Mouse (Mus musculus): ENCODE results near the gene Ptprm.

The Ptprm gene

DNA sequence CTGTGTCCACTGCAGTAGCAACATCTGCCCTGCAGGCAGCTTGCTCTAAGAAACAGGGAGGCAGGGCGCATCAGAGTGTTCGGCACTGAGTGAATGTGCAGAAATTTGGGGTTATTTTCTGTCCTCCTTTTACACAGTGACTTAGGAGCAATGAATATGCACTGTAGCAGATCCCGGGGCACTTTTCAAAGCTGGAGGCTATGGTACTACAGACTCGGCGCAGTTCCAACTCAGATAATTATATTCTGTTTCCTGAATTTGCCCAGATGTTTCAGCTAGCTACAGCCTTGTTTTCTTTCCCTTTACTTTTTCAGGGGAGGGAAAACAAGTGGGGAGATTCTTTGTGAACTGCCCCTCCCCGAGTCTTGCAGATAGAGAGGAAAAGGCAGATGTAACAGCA, 281.1 kb downstream of the Ptprm start:
- no peak for DNase-seq (ENCODE audit: low spot score in 2 of 2)

DNA sequence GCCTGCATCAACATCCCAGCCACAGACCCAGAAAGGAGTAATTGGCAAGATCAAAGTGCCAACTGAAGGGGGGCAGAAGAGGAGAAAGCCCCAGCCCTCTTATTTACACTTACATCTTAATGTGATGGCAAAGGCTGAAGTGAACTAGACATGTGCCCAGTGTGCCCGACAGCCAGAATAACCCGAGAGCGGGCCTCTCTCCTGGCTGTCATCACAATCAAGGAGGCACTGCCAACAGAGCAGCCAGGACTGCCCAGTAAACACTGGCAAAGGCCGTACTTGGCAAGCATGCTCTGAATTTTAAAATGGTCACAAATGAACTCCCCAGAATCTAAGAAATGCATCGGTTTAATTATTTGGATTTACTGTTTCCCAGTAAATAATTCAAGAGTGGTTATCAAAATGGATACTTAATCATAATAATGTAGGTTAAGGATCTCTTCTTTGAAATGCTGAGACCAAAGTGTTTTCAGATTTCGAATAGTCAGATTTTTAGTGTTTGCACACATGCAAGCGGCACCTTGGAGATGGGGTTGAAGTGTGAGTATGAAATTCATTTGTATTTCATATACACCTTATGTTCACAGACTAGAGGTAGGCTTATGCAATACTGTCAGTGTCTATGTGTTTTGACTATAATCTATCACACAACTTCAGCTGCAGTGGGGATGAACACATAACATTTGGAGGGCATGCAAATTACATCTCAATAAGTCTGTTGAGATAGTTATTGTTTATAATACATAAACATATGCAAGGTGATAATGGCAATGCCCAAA, 282.8 kb downstream of the Ptprm start:
- DNase-seq (ENCODE audit: low spot score in 2 of 2): peak in 1 of 2 experiments; percentile 37

DNA sequence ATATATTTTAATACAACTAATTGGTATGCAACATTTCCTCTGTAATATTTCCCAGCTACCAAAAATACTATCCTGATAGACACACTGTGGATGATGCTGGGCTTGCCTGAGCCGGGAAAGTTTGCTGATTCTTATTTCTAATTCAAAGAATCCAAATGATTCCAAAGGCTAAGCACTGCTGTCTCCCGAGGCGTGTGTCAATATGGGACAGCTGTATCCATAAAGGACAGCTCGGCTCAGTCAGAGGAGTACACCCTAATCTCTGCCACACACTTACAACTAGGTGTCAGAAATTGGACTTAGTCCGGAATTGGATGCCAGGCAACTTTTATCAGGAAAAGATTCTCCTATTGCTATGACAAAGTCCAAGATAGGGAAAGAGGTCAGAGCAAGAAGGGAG, 290.6 kb downstream of the Ptprm start:
- no peak for DNase-seq (ENCODE audit: low spot score in 2 of 2)

DNA sequence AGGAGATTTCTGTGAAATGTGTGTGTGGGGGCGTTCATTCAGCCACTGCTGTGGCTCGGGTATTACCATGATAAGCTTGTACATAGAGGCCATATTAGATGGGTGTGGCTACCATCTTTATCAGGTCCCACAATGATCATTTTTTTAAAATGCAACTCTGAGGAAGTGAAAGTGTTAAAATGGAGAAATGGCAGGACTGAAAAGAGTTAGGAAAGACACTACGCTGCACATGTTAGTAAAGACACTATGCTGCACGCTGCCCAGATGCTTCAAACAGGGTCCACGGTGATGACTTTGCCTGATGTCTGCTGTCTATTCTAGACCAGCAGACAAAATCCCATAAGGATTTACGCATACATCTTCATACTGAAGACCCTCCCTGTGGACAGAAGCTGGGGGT, 298.6 kb downstream of the Ptprm start:
- no peak for DNase-seq (ENCODE audit: low spot score in 2 of 2)

DNA sequence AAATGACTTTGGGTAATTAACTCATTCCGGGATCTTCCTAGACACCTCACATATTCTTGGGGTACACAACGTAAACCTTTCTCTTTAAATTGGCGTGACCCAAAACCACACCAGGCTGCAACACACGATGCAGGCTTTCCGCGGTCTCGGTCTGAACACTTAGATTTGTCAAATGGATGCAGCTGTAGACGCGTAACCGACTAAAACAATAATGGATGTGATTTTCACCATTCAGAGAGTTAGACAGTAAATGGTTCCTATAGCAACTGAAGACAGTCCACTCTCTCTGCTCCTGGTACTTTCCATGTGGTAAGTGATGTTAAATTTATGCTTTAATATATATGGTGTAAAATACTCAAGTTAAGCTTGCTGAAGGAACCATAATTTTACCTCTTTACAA, 300.1 kb downstream of the Ptprm start:
- no peak for DNase-seq (ENCODE audit: low spot score in 2 of 2)

DNA sequence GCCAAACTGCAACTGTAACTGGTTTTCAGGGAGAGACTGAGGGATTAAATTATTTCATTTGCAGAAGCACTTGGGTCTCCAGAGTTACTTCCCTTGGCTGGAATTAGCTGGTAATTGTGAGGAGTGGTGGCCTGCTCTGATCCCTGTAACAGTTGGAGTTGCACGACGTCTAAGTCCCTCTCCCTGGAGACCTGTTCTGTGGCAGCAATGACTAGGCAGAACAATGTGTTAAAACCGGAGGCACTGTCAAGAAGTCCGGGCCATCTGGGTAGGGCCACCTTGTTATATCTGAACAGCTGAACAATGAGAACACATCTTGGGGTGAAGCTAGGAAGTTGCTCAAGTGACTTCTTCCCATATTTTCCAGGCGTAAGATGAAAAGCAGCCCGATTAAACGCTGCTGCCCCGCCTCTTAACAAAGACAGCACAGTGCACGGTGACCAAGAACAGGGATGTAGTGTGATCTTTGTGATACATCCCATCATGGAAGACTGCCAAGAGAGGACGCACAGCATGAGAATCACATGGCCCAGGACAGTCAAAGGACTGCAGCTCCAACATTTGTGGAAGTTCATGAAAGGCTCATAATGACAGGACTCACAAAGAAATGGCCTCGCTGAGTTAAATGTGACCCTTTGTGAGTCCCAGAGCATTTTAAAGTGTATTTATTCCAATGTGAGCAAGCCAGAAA, 301.5 kb downstream of the Ptprm start:
- no peak for DNase-seq (ENCODE audit: low spot score in 2 of 2)

DNA sequence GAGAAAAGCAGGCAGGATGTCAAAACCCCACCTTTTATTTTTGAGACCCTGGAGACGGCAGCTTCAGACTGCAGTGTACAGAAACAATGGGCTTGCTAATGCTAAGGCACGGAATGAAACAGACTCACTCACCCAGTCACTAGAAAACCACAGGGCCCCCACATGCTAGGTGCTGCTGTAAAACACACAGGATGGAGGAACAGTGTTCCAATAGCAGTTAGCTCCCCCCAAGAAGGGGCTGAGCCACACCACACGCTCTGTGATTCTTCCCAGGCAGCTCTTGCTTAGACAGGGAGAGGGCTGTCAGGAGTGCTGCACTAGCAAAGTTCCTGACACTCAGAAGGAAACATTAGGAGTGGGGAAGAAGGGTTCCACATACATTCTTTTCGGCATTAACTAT, 306.6 kb downstream of the Ptprm start:
- DNase-seq (ENCODE audit: low spot score in 2 of 2): no peak

DNA sequence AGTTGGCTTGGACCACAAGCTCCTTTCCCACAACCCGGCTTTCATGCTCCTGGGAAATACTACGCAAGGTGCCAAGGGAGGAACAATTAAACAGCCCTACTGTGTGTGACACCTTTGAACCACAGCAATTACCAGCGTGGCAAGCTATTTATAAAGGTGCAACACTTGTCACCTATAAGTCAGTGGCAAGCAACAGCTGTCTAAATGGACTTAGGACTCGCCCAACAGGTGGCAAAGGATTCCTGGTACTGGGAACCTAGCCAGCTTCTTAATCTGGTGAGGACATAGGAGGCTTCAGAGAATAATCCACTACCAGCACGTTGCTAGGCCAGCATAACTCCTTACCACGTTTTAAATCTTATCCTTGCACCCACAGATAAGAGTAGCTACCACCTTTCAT, 315.7 kb downstream of the Ptprm start:
- no peak for DNase-seq (ENCODE audit: low spot score in 2 of 2)

DNA sequence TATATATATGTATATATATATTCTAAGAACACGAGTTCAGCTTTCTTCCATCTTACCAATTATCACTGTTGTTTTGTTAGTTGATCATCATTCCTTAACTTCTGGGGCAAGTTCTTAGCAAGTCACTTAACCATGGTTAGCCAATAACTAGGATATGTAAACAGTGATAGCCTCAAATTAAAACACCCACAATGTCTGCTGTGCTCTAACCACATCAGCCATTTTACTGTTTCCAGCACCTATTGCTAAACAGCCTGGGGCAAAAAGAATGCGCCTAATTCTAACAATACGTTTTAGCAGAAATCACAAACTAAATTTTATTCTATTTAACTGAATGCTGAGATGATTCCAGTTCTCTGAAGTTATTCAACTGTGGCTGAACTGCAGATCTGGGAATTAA, 320.7 kb downstream of the Ptprm start:
- no peak for DNase-seq (ENCODE audit: low spot score in 2 of 2)

DNA sequence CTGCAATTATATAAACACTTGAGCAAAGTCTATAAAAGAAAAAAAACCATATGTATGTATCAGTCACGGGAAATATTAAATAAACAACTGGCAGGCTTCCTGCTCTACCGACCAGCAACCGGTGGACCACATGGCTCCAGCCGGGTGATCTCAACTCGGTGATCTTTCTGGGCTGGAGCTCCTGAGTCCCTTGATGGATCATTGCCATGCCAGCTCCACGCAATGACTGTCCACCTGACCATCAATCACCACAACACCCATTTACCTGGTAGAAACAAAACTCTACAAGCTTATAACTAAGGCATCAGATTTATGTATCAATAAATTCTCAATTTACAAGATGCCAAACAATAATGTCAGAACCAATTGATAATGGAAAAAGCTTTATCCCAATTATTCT, 322.2 kb downstream of the Ptprm start:
- DNase-seq (ENCODE audit: low spot score in 2 of 2): no peak

DNA sequence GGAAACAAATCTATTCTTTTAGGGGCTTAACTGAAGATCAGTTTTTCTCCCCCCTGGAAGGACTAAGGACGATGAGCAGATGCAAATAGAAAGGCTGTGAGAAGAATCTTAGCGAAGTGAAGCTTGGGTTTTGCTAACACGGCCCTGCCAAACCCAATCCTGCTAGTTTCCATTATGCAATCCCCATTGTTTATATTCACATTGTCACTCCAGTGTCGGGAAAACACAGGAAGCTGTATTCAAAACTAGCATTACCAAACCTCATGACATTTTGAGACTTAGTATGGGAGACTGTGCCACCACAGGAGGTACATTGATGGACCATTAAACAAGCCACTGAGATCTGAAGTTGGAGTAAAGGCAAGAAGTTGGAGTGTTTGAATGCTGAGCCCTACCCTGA, 322.9 kb downstream of the Ptprm start:
- no peak for DNase-seq (ENCODE audit: low spot score in 2 of 2)

DNA sequence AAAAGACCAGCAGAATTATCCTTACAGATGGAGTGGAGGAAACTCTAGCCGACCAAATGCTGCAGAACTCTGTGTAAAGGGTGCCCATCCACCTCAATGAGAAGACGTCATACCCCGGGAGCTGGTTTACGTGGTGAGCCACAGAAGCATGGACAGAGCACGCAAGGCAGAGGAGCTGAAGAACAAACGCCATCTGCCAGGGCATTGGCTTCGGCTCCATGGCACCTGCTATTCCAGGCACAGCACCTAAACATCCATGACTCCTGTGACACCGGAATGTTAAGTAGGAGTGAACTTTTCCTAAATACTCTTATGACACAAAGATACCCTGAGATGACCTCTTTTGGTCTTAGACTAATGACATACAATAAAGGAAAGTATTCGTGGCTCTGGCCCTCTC, 327.0 kb downstream of the Ptprm start:
- DNase-seq (ENCODE audit: low spot score in 2 of 2): no peak

DNA sequence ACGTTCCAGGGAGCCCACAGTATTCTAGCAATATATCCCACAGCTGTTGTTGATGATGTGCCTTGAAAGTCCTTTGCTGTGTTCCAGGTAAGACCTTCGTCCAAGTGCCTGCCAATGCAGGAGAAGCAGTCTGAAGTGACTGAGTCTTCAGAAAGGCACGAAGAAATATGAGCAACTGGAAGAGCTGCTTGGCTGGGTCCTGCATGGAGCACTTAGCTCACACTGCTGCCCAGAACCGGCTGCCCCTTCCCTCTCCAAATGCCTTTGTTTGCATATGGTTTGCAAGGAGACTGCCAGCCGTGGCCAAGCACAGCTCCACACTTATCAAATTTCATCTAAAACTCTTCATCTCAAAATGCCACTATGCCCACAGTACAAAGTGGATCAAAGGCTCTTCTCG, 337.8 kb downstream of the Ptprm start:
- DNase-seq (ENCODE audit: low spot score in 2 of 2): no peak

DNA sequence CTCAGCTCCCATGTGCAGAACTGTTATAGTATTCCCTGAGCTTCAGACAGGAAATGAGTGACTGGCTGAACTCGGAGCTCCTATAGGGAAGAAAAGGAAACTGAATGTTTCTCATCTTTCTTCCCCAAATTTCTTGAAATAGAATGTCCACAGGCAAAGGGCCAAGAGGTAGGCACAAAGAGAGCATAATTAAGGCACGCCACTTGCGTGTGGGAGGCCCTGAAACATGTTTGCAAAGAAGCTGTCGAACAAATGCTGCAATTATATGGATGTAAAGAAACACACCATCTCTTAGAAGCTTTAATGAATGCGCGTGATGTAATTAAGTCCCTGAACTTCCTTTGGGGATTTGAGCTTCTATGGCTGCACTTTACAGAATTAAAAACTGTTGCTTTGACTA, 341.0 kb downstream of the Ptprm start:
- peak; percentile 22 to 76 for DNase-seq (ENCODE audit: low spot score in 2 of 2)

DNA sequence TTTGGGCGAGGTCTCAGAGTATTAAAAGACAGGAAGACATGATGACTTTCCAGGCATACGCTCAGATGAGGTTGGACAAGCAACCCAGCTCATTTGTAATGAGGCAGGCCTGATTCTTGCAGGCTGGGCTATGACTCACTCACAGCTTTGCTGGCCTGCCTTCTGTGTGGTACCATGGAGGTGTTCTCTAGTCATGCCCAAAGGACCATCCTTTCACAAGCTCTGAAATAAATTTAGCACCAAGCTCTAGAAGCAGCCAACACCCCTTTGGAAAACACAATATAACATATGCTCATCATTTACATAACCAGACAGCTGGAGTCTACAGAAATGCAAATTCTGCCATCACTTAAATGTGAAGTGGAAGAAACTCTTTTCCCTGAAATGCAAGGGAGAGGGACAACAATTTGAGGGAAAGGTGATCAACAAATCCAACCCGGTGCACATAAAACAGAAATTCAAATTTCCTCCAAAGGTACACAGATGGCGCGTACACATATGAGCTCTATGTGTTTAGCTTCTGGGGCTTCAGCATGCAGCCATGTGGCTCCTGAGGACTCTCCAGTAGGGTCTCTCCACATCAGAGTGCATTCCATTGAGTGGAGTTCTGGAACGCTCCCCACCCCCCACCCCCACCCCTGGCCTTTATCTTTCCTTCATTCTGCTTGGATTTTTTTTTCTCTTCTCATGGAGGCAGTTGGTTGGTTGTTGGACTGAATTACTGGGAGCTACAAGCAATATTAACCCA, 342.2 kb downstream of the Ptprm start:
- DNase-seq (ENCODE audit: low spot score in 2 of 2): peak; percentile 84 to 87

DNA sequence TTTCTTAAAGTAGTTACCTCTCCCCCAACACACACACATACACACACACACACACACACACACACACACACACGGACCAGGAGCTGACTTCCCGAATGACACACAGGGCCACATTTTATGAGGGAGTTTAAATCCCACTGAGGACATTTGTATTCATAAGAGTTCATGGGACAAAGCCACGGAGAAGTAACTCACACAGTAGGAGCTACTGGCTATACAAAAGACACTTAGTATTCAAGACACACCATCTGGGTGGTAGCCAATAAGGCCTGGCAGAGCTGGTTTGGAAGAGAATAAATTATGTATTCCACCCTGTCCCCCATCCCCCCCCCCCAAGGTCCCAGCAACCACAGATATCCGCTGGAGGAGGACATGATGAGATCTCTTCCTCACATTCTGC, 344.1 kb downstream of the Ptprm start:
- DNase-seq (ENCODE audit: low spot score in 2 of 2): no peak

DNA sequence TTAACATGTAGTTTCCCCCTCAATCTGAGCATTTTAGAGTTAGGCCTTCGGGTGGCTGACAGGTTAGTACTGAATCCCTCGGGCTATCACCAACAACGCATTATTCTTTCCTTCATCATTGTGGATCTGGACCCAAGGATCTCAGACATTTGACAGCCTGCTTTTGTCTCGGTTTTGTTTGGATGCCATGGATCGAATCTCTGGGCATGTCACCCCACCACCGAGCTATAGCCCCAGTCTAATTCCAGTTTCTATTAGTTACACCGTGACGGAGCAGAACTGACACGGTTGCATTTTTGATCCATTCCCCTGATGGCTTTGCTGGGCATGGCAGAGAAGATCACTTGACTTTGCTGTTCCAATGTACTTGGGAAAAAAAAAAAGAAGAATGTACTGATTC, 346.1 kb downstream of the Ptprm start:
- DNase-seq (ENCODE audit: low spot score in 2 of 2): no peak

DNA sequence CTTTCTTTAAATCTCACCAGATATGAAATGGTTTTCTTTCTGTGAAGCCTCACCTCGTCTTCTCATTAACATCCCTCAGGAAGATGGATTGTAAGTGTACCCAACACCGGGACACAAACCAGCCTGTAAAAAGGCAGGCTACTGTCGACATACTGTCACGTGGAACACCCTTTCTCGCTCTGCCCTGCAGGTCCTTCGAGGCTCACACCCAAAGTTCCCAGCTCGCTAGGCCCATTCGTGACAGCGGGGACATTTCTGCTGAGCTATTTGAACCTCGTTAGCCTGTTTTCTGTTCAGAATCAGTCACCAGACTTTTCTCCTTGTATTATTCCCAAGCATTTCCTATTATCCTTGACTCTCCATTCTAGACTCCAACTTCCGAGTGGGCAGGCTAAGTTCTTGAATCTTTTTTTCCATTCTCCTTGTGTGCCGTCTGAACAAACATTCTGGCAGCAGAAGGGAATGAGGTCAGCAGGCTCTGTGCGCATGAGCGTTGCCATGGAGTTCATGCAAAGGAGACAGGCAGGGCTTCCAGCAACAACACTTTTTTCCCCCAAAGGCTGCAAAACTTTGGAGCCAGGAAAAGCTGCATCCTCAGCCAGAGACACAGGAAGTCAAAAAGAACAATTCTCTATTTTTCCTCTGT, 347.4 kb downstream of the Ptprm start:
- peak; percentile 79 to 86 for DNase-seq (ENCODE audit: low spot score in 2 of 2)

DNA sequence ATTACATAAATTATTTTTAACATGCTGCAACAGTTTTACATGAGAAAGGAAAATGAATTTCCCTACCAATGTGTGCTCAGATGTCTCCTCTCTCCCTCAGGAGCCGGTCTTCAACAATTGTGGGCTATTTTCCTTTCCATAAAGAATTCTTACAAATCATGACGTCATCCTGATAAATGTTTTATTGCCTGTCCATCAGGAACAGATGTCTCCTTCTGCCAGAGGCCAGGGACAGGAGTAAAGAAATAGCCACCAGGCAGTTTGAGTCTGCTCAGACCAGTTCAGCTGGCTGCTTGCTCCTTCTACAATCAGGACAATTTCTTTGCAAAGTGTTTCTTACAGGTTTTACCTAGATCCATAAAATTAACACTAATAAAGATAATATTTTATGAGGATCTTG, 357.4 kb downstream of the Ptprm start:
- DNase-seq (ENCODE audit: low spot score in 2 of 2): no peak

DNA sequence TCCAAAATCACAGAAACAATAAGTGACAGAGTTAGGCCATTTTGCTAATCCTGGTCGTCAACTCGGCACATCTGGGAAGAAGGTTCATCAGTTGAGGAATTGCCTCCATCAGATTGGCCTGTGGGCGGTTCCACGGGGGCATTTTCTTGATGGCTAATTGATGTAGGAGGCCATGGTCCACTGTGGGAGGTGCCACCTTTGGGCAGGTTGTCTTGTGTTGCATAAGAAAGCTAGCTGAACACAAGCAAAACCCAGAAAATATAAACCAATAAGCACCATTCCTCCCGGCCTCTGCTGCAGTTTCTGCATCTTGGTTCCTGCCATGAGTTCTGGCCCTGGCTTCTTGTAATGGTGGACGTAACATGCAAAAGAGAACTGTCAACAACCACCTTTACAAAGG, 358.2 kb downstream of the Ptprm start:
- no peak for DNase-seq (ENCODE audit: low spot score in 2 of 2)

DNA sequence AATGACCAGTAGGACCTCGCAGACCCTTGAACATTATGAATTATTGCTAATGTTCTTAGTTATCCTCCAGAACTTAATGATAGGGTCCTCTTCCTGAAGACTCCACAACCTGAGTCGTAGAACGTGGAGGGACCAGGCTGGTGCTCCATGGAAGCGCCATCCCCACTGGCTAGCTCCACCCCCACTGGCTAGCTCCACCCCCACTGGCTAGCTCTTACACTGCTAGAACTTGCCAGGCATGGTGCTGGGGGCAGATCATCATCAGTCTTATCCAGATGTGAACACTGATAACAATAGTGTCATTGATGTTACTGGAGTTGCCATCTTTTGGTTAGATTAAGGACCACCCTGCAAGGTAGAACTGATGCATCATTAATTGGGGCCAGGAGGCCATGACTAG, 362.4 kb downstream of the Ptprm start:
- DNase-seq (ENCODE audit: low spot score in 2 of 2): no peak

DNA sequence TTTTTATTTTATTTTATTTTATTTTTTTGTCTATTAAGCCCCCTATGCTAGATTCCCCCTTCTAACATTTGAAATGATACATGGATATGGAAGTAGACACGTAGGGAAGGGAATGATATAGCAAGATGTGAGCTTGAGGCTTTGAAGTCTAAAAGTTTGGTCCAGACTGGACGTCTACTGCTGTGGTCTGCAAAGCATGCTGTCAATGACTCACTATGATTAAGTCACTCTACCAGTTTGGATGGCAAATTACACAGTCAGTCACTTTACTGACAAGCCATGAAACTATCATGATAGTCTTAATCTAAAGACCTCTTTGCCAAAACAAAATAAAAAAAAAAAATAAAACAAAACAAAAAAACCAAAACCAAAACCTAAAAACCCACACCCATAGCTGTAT, 363.5 kb downstream of the Ptprm start:
- DNase-seq (ENCODE audit: low spot score in 2 of 2): no peak

All from left cerebral cortex, adult 9 months (tissue).